Mouse (Mus musculus) liver, embryonic 14.5 days (tissue): ENCODE measurements around the gene Akr1c12.

Experiments used
- CTCF ChIP-seq: IDR thresholded peaks from 2 replicates; pipeline ENCODE4 v1.5.1; 2016; ENCODE audit warnings: antibody characterized with exemption, low read depth, control low read depth
- EP300 ChIP-seq: IDR thresholded peaks from 2 replicates; pipeline ENCODE4 v1.6.1; 2016; ENCODE audit warnings: antibody characterized with exemption, low read depth

- TF ChIP-seq CTCF (no peak), EP300 (no peak)
These were observed 1.7 kb downstream of the Akr1c12 start for GRCm38 (mm10) chr13:4277526-4277925.
